Mouse (Mus musculus): ENCODE results near the gene Zfp330.

DNA sequence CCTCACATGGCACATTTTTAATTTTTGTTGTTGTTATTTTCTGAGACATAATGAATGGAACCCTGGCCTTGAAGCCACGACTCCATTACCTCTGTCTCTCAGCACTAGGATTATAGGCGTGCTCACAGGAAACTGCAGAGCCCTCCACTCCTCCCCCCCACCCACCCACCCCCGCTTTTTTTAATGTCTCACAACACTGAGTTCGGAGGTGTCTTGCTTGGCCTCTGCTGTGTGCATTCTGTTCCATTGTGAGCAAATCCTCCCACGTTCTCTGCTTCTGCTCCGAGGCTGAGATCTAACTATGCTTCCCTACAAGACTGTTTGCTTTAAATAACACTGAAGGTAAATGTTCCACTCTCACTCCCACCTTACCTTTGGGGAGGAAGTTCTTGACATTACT, 522 bp upstream of the Zfp330 start:
- TF ChIP-seq CTCF (conservative IDR thresholded peaks at IDR 0.05; ENCODE audit: low read length) (no peak), NANOG (IDR thresholded peaks at IDR 0.05; ENCODE audit: borderline replicate concordance, low read length) (no peak)

Data from E14TG2a.4 (cell line).